Mouse (Mus musculus): ENCODE measurements around the gene Gaa.

Gene Gaa

GRCm38 (mm10) chr11:119306762-119307657 lies 39.3 kb downstream of the Gaa start:
- DNase-seq: no peak

- no peak for DNase-seq
Observed at GRCm38 (mm10) chr11:119307658-119307867, 39.9 kb downstream of the Gaa start, which contains the start of gene Card14. TSS of gene Card14 (plus strand) at chr11:119307768.

- no peak for DNase-seq
Observed at GRCm38 (mm10) chr11:119307916-119308315, 40.2 kb downstream of the Gaa start.

- DNase-seq: no peak
Observed at GRCm38 (mm10) chr11:119310621-119311020, 42.9 kb downstream of the Gaa start.

GRCm38 (mm10) chr11:119314252-119314936 lies 46.7 kb downstream of the Gaa start:
- DNase-seq: no peak

- DNase-seq: no peak
Observed at GRCm38 (mm10) chr11:119316720-119317119, 49.0 kb downstream of the Gaa start.

- DNase-seq: no peak
Observed at GRCm38 (mm10) chr11:119322521-119322920, 54.8 kb downstream of the Gaa start.

- DNase-seq: no peak
Observed at GRCm38 (mm10) chr11:119325068-119325467, 57.4 kb downstream of the Gaa start.

GRCm38 (mm10) chr11:119330592-119330991 lies 62.9 kb downstream of the Gaa start:
- no peak for DNase-seq

GRCm38 (mm10) chr11:119331970-119332369 lies 64.3 kb downstream of the Gaa start:
- no peak for DNase-seq

Measured in right cerebral cortex, postnatal 4 days (tissue).